Mouse (Mus musculus): ENCODE results near the gene Gm34653. TPM values are rescaled to one million over a fixed set of nuclear protein-coding genes. Genes with fewer than 3 reads are reported as not detected.

Gene Gm34653
- polyA plus RNA-seq, 1 experiment from 2014 or later, result 0.13 TPM

Other genes starting within 250 kb of the Gm34653 start
- 92.9 and 104 TPM in 2 replicates for gene Gapvd1, start 77.8 kb upstream of the Gm34653 start, polyA plus RNA-seq (2016; fragmentation: Nextera tagmentation; extraction: Ambion mirVana)
- gene Hspa5, start 61.0 kb upstream of the Gm34653 start, polyA plus RNA-seq (2016; fragmentation: Nextera tagmentation; extraction: Ambion mirVana), result 756 and 817 TPM in 2 replicates
- gene Rabepk, start 33.1 kb upstream of the Gm34653 start, polyA plus RNA-seq (2016; fragmentation: Nextera tagmentation; extraction: Ambion mirVana), result 33.4 and 35.7 TPM in 2 replicates
- 83.0 and 86.8 TPM in 2 replicates for gene Fbxw2, start 6.7 kb upstream of the Gm34653 start, polyA plus RNA-seq (2016; fragmentation: Nextera tagmentation; extraction: Ambion mirVana)
- gene Cutal, start 41.4 kb downstream of the Gm34653 start, polyA plus RNA-seq (2016; fragmentation: Nextera tagmentation; extraction: Ambion mirVana), result 0.15 TPM in 1 of 2 replicates, not detected in the other
- gene Psmd5, start 42.0 kb downstream of the Gm34653 start, polyA plus RNA-seq (2016; fragmentation: Nextera tagmentation; extraction: Ambion mirVana), result 104 TPM in 2 replicates
- gene Phf19, start 81.0 kb downstream of the Gm34653 start, polyA plus RNA-seq (2016; fragmentation: Nextera tagmentation; extraction: Ambion mirVana), result 0.61 and 1.0 TPM in 2 replicates
- 0.58 and 0.61 TPM in 2 replicates for gene Traf1, start 128.8 kb downstream of the Gm34653 start, polyA plus RNA-seq (2016; fragmentation: Nextera tagmentation; extraction: Ambion mirVana)
- gene Hc, start 228.4 kb downstream of the Gm34653 start, polyA plus RNA-seq (2016; fragmentation: Nextera tagmentation; extraction: Ambion mirVana), result 0.12 TPM in 1 of 2 replicates, not detected in the other

Data from limb, embryonic 12.5 days (tissue).